Mouse (Mus musculus) induced T-regulatory cell, adult 2 months (primary cell): ENCODE results near the gene Chuk.
A peak's percentile ranks its signal among the peaks of the same experiment; 100 is the strongest.
"Not testable (repeated sequence)": the region's sequence is repeated elsewhere in the genome, so short reads cannot be mapped to it uniquely, and the experiment has no call there.

Experiments
- DNase-seq: peaks from one replicate; pipeline ENCODE4 v3.0.0-alpha.2; 2012; ENCODE audit warnings: low read depth

Chuk gene

GRCm38 (mm10) chr19:44106831-44107660 is at the start of gene Chuk:
Gene Chuk (minus strand): TSS chr19:44107480.
- DNase-seq: peak; percentile 97

- DNase-seq: no peak
Observed at GRCm38 (mm10) chr19:44157005-44157404, 49.7 kb upstream of the Chuk start.

GRCm38 (mm10) chr19:44153781-44154180 is 46.5 kb upstream of the Chuk start:
- no peak for DNase-seq

- no peak for DNase-seq
Observed at GRCm38 (mm10) chr19:44148991-44149390, 41.7 kb upstream of the Chuk start.

GRCm38 (mm10) chr19:44148345-44148744 is 41.1 kb upstream of the Chuk start:
- DNase-seq: peak; percentile 59

- DNase-seq: peak; percentile 19
Observed at GRCm38 (mm10) chr19:44146951-44147350, 39.7 kb upstream of the Chuk start.

GRCm38 (mm10) chr19:44146568-44146879 is 39.2 kb upstream of the Chuk start:
- no peak for DNase-seq

- DNase-seq: peak; percentile 93
Observed at GRCm38 (mm10) chr19:44145702-44146567, 38.7 kb upstream of the Chuk start, which contains the start of gene Bloc1s2. Gene Bloc1s2 (minus strand): TSS chr19:44146446.

GRCm38 (mm10) chr19:44144366-44144765 is 37.1 kb upstream of the Chuk start:
- no peak for DNase-seq

- no peak for DNase-seq
Observed at GRCm38 (mm10) chr19:44135960-44136485, 28.7 kb upstream of the Chuk start.

- DNase-seq: peak; percentile 94
Observed at GRCm38 (mm10) chr19:44135072-44135959, 28.0 kb upstream of the Chuk start, which contains the start of gene Cwf19l1. Gene Cwf19l1 (minus strand): TSS chr19:44135876.

- DNase-seq: no peak
Observed at GRCm38 (mm10) chr19:44132917-44133316, 25.6 kb upstream of the Chuk start.

- no peak for DNase-seq
Observed at GRCm38 (mm10) chr19:44128560-44128959, 21.3 kb upstream of the Chuk start.

GRCm38 (mm10) chr19:44127729-44128497 is 20.6 kb upstream of the Chuk start:
- no peak for DNase-seq

GRCm38 (mm10) chr19:44121137-44121536 is 13.9 kb upstream of the Chuk start:
- DNase-seq: no peak

- not testable (repeated sequence) for DNase-seq
Observed at GRCm38 (mm10) chr19:44120686-44121085, 13.4 kb upstream of the Chuk start.

- DNase-seq: peak; percentile 17
Observed at GRCm38 (mm10) chr19:44117793-44118192, 10.5 kb upstream of the Chuk start.

- peak; percentile 28 for DNase-seq
Observed at GRCm38 (mm10) chr19:44111706-44112105, 4.4 kb upstream of the Chuk start.

- no peak for DNase-seq
Observed at GRCm38 (mm10) chr19:44110356-44110755, 3.1 kb upstream of the Chuk start.

GRCm38 (mm10) chr19:44108996-44109395 is 1.7 kb upstream of the Chuk start:
- DNase-seq: no peak
